Mouse (Mus musculus) hindbrain, embryonic 11.5 days (tissue): ENCODE data around the gene Rpl18. TPM values are rescaled to one million over a fixed set of nuclear protein-coding genes. Genes with fewer than 3 reads are reported as not detected.

Source experiments
- ATAC-seq: fragments of 200-750 bp; cut with Nextera tagmentation; 2 replicates; pipeline ENCODE4 v1.8.0; 2017; ENCODE audit warnings: mild to moderate bottlenecking, moderate TSS enrichment, moderate library complexity; ENCODE audit not compliant: low FRiP score
- DNase-seq: peaks from one replicate; pipeline ENCODE4 v3.0.0-alpha.2; 2015; ENCODE audit warnings: low spot score
- H3K27ac ChIP-seq: fragments of 300-500 bp; sonication (generic); 2 replicates; pipeline ENCODE4 v1.5.1; 2014; ENCODE audit warnings: mild to moderate bottlenecking, low read depth, low read length
- H3K27me3 ChIP-seq: fragments of 300-500 bp; sonication (generic); 2 replicates; pipeline ENCODE4 v1.6.1; 2014; ENCODE audit warnings: mild to moderate bottlenecking, low read length, moderate library complexity, mixed read lengths; ENCODE audit not compliant: control insufficient read depth, insufficient read depth
- H3K36me3 ChIP-seq: fragments of 300-500 bp; sonication (generic); 2 replicates; pipeline ENCODE4 v1.6.1; 2014; ENCODE audit warnings: mild to moderate bottlenecking, low read length, moderate library complexity, mixed read lengths; ENCODE audit not compliant: control insufficient read depth, insufficient read depth
- H3K4me1 ChIP-seq: fragments of 300-500 bp; sonication (generic); replicated peaks from 2 replicates; pipeline ENCODE4 v1.6.1; 2014; ENCODE audit warnings: low read length, mixed read lengths; ENCODE audit not compliant: control insufficient read depth, insufficient read depth
- H3K4me2 ChIP-seq: fragments of 300-500 bp; sonication (generic); replicated peaks from 2 replicates; pipeline ENCODE4 v1.6.1; 2014; ENCODE audit warnings: mild to moderate bottlenecking, low read depth, low read length
- H3K4me3 ChIP-seq: fragments of 300-500 bp; sonication (generic); 2 replicates; pipeline ENCODE4 v1.5.1; 2014; ENCODE audit warnings: low read depth, low read length
- H3K9ac ChIP-seq: fragments of 300-500 bp; sonication (generic); 2 replicates; pipeline ENCODE4 v1.6.1; 2014; ENCODE audit warnings: low read depth, low read length
- H3K9me3 ChIP-seq: fragments of 300-500 bp; sonication (generic); 2 replicates; pipeline ENCODE4 v1.6.1; 2016; ENCODE audit warnings: low read length; ENCODE audit not compliant: control insufficient read depth
- WGBS: fragments of 180-500 bp; shearing (Covaris S2); extraction: QIAGEN DNeasy Blood & Tissue Kit; methylation state at CpG from one replicate; pipeline ENCODE4 v1.1.7; 2014; 5-methylcytosine and 5-hydroxymethylcytosine counted together
- polyA plus RNA-seq: library from polyadenylated mRNA; unstranded; fragments of >200 nt; fragmentation: Nextera tagmentation; extraction: Ambion mirVana; gene quantifications from 2 replicates; pipeline ENCODE4 v1.2.1, GENCODE M21; 2014

Rpl18 gene
- polyA plus RNA-seq, 1 experiment from 2014 or later = 904 TPM

- Histone ChIP-seq H3K9me3 (no peaks in the 10 kb centered on the region), H3K4me3 (no peak overlapping the region), H3K27ac (no peak overlapping the region), H3K27me3 (no peaks in the 10 kb centered on the region), H3K9ac (peak overlapping the region; percentile 40; the same call in 1 of the 2 replicates), H3K36me3 (no peaks in the 10 kb centered on the region), H3K4me1 (peaks cover 3% of the 10 kb centered on the region), H3K4me2 (no peak overlapping the region)
- DNase-seq = peak; percentile 96
- ATAC-seq = peak; percentile 86
- WGBS = 30% methylated on average over 14 of the region's 14 CpGs
Measured at GRCm38 (mm10) chr7:45682144-45683126, 32.8 kb upstream of the Rpl18 start.

- no peak within 1 kb of the TSS for H3K4me2 ChIP-seq
- WGBS = 76% methylated on average over 7 of the region's 7 CpGs
- no peak for ATAC-seq
- no peaks in the 10 kb centered on the region for H3K9me3 ChIP-seq
- H3K9ac ChIP-seq = no peak within 1 kb of the TSS
- no peaks in the 10 kb centered on the region for H3K36me3 ChIP-seq
- H3K4me3 ChIP-seq = no peak within 1 kb of the TSS
- peaks cover 3% of the 10 kb centered on the region for H3K4me1 ChIP-seq
- no peak for DNase-seq
- no peak within 1 kb of the TSS for H3K27ac ChIP-seq
- no peaks in the 10 kb centered on the region for H3K27me3 ChIP-seq
Measured at GRCm38 (mm10) chr7:45683396-45684050, 31.7 kb upstream of the Rpl18 start, which contains the start of gene Ntn5. Gene Ntn5 (plus strand): TSS chr7:45684022.

- Histone ChIP-seq H3K9me3 (no peaks in the 10 kb centered on the region), H3K27ac (no peak overlapping the region), H3K4me2 (no peak overlapping the region), H3K9ac (no peak overlapping the region), H3K27me3 (no peaks in the 10 kb centered on the region), H3K36me3 (no peaks in the 10 kb centered on the region), H3K4me3 (no peak overlapping the region), H3K4me1 (peaks cover 3% of the 10 kb centered on the region)
- WGBS = 47% methylated on average over 10 of the region's 10 CpGs
- no peak for DNase-seq
- ATAC-seq = no peak
Measured at GRCm38 (mm10) chr7:45685811-45686210, 29.4 kb upstream of the Rpl18 start.

- Histone ChIP-seq H3K27ac (no peak overlapping the region), H3K4me2 (no peak overlapping the region), H3K27me3 (0 out of 2 replicates have a peak, but pooled peaks cover 3% of the 10 kb centered on the region), H3K9me3 (no peaks in the 10 kb centered on the region), H3K4me3 (no peak overlapping the region), H3K4me1 (peaks cover 3% of the 10 kb centered on the region), H3K36me3 (no peaks in the 10 kb centered on the region), H3K9ac (no peak overlapping the region)
- DNase-seq = no peak
- ATAC-seq = no peak
- WGBS = 60% methylated on average over 3 of the region's 3 CpGs
Measured at GRCm38 (mm10) chr7:45686841-45687240, 28.4 kb upstream of the Rpl18 start.

GRCm38 (mm10) chr7:45689099-45689498 is 26.2 kb upstream of the Rpl18 start:
- Histone ChIP-seq H3K9ac (no peak overlapping the region), H3K4me2 (no peak overlapping the region), H3K27ac (no peak overlapping the region), H3K9me3 (no peaks in the 10 kb centered on the region), H3K27me3 (0 out of 2 replicates have a peak, but pooled peaks cover 3% of the 10 kb centered on the region), H3K36me3 (no peaks in the 10 kb centered on the region), H3K4me3 (no peak overlapping the region), H3K4me1 (peaks cover 3% of the 10 kb centered on the region)
- DNase-seq (no peak), ATAC-seq (no peak)
- 62% methylated on average over 6 of the region's 6 CpGs for WGBS

GRCm38 (mm10) chr7:45689800-45690199 is 25.5 kb upstream of the Rpl18 start:
- Histone ChIP-seq H3K27ac (no peak overlapping the region), H3K9ac (no peak overlapping the region), H3K4me3 (no peak overlapping the region), H3K4me1 (peaks cover 3% of the 10 kb centered on the region), H3K36me3 (no peaks in the 10 kb centered on the region), H3K27me3 (0 out of 2 replicates have a peak, but pooled peaks cover 3% of the 10 kb centered on the region), H3K4me2 (no peak overlapping the region), H3K9me3 (no peaks in the 10 kb centered on the region)
- 77% methylated on average over 11 of the region's 11 CpGs for WGBS
- DNase-seq (no peak), ATAC-seq (no peak)

- DNase-seq (no peak), ATAC-seq (no peak)
- 0 out of 2 replicates have a peak, but pooled peaks cover 3% of the 10 kb centered on the region for H3K27me3 ChIP-seq
- no peaks in the 10 kb centered on the region for H3K4me1 ChIP-seq
- WGBS = 76% methylated on average over 2 of the region's 2 CpGs
- no peak overlapping the region for H3K4me2 ChIP-seq
- no peaks in the 10 kb centered on the region for H3K9me3 ChIP-seq
- H3K36me3 ChIP-seq = no peaks in the 10 kb centered on the region
- H3K4me3 ChIP-seq = no peak overlapping the region
- no peak overlapping the region for H3K27ac ChIP-seq
- no peak overlapping the region for H3K9ac ChIP-seq
Measured at GRCm38 (mm10) chr7:45692364-45692763, 22.9 kb upstream of the Rpl18 start.

- H3K4me3 ChIP-seq = no peak within 1 kb of the TSS
- no peak for ATAC-seq
- H3K4me2 ChIP-seq = no peak within 1 kb of the TSS
- H3K4me1 ChIP-seq = no peaks in the 10 kb centered on the region
- DNase-seq = no peak
- 85% methylated on average over 50 of the region's 50 CpGs for WGBS
- H3K9me3 ChIP-seq = no peaks in the 10 kb centered on the region
- no peaks in the 10 kb centered on the region for H3K36me3 ChIP-seq
- H3K27me3 ChIP-seq = peaks cover 10% of the 10 kb centered on the region
- 0 out of 2 replicates have a peak within 1 kb of the TSS, but pooled peaks have one; percentile 11 for H3K27ac ChIP-seq
- no peak within 1 kb of the TSS for H3K9ac ChIP-seq
Measured at GRCm38 (mm10) chr7:45693921-45694591, 21.2 kb upstream of the Rpl18 start, which contains the start of gene Sec1. Gene Sec1 (minus strand): TSS chr7:45694402.
